Mouse (Mus musculus): ENCODE measurements at regions not wholly inside any gene's neighbourhood (a gene's known extent, or its start where the extent isn't known, plus 50 kb on each side); places are given as distances from the start of the nearest gene placed in this dataset.

- DNase-seq (ENCODE audit: low spot score) (no peak), ATAC-seq (replicated peaks; ENCODE audit: low FRiP score, low TSS enrichment, low read depth) (peak; percentile 58; the same call in 1 of the 2 replicates)
- H3K4me2 ChIP-seq (ENCODE audit: low read length), result no peak overlapping the region
- no peaks in the 10 kb centered on the region for H3K4me1 ChIP-seq (replicated peaks; ENCODE audit: control insufficient read depth, insufficient read depth, low read length)
- no peaks in the 10 kb centered on the region for H3K27me3 ChIP-seq (replicated peaks; ENCODE audit: control insufficient read depth, insufficient read depth, low read length)
- no peak overlapping the region for H3K4me3 ChIP-seq (ENCODE audit: low read depth, low read length)
- 29% methylated on average over 5 of the region's 5 CpGs for WGBS
- H3K9me3 ChIP-seq (ENCODE audit: control insufficient read depth, low read length), result no peaks in the 10 kb centered on the region
- H3K36me3 ChIP-seq (ENCODE audit: control insufficient read depth, insufficient read depth, low read length), result no peaks in the 10 kb centered on the region
- no peak overlapping the region for H3K9ac ChIP-seq (ENCODE audit: low read length)
- no peak overlapping the region for H3K27ac ChIP-seq (ENCODE audit: low read depth)
Observed at GRCm38 (mm10) chr4:32101002-32101401, 137.1 kb downstream of the Map3k7 start.

- H3K36me3 ChIP-seq (ENCODE audit: control insufficient read depth, insufficient read depth, low read length), result no peaks in the 10 kb centered on the region
- H3K4me2 ChIP-seq (ENCODE audit: low read length), result no peak overlapping the region
- 30% methylated on average over 5 of the region's 5 CpGs for WGBS
- no peak for ATAC-seq (replicated peaks; ENCODE audit: low FRiP score, low TSS enrichment, low read depth)
- DNase-seq (ENCODE audit: low spot score), result no peak
- H3K27me3 ChIP-seq (replicated peaks; ENCODE audit: control insufficient read depth, insufficient read depth, low read length), result no peaks in the 10 kb centered on the region
- no peaks in the 10 kb centered on the region for H3K9me3 ChIP-seq (ENCODE audit: control insufficient read depth, low read length)
- H3K27ac ChIP-seq (ENCODE audit: low read depth), result no peak overlapping the region
- H3K4me3 ChIP-seq (ENCODE audit: low read depth, low read length), result no peak overlapping the region
- H3K9ac ChIP-seq (ENCODE audit: low read length), result no peak overlapping the region
- no peaks in the 10 kb centered on the region for H3K4me1 ChIP-seq (replicated peaks; ENCODE audit: control insufficient read depth, insufficient read depth, low read length)
Observed at GRCm38 (mm10) chr4:32106664-32107171, 131.9 kb upstream of the Bach2 start.

GRCm38 (mm10) chr4:32122320-32122719, 116.3 kb upstream of the Bach2 start:
- no peak overlapping the region for H3K27ac ChIP-seq (ENCODE audit: low read depth)
- DNase-seq (ENCODE audit: low spot score) (no peak), ATAC-seq (replicated peaks; ENCODE audit: low FRiP score, low TSS enrichment, low read depth) (no peak)
- H3K4me1 ChIP-seq (replicated peaks; ENCODE audit: control insufficient read depth, insufficient read depth, low read length), result no peaks in the 10 kb centered on the region
- 91% methylated on average over 6 of the region's 6 CpGs for WGBS
- no peak overlapping the region for H3K4me3 ChIP-seq (ENCODE audit: low read depth, low read length)
- H3K27me3 ChIP-seq (replicated peaks; ENCODE audit: control insufficient read depth, insufficient read depth, low read length), result no peaks in the 10 kb centered on the region
- no peaks in the 10 kb centered on the region for H3K36me3 ChIP-seq (ENCODE audit: control insufficient read depth, insufficient read depth, low read length)
- no peak overlapping the region for H3K9ac ChIP-seq (ENCODE audit: low read length)
- no peak overlapping the region for H3K4me2 ChIP-seq (ENCODE audit: low read length)
- no peaks in the 10 kb centered on the region for H3K9me3 ChIP-seq (ENCODE audit: control insufficient read depth, low read length)

- DNase-seq (ENCODE audit: low spot score) (peak; percentile 45), ATAC-seq (replicated peaks; ENCODE audit: low FRiP score, low TSS enrichment, low read depth) (no peak)
- no peaks in the 10 kb centered on the region for H3K4me1 ChIP-seq (replicated peaks; ENCODE audit: control insufficient read depth, insufficient read depth, low read length)
- H3K9ac ChIP-seq (ENCODE audit: low read length), result no peak overlapping the region
- no peaks in the 10 kb centered on the region for H3K36me3 ChIP-seq (ENCODE audit: control insufficient read depth, insufficient read depth, low read length)
- no peak overlapping the region for H3K4me3 ChIP-seq (ENCODE audit: low read depth, low read length)
- 81% methylated on average over 8 of the region's 8 CpGs for WGBS
- no peak overlapping the region for H3K27ac ChIP-seq (ENCODE audit: low read depth)
- H3K9me3 ChIP-seq (ENCODE audit: control insufficient read depth, low read length), result no peaks in the 10 kb centered on the region
- no peak overlapping the region for H3K4me2 ChIP-seq (ENCODE audit: low read length)
- no peaks in the 10 kb centered on the region for H3K27me3 ChIP-seq (replicated peaks; ENCODE audit: control insufficient read depth, insufficient read depth, low read length)
Observed at GRCm38 (mm10) chr4:32126828-32127227, 111.8 kb upstream of the Bach2 start.

GRCm38 (mm10) chr4:32130594-32130993, 108.0 kb upstream of the Bach2 start:
- H3K4me3 ChIP-seq (ENCODE audit: low read depth, low read length), result no peak overlapping the region
- DNase-seq (ENCODE audit: low spot score) (peak; percentile 40), ATAC-seq (replicated peaks; ENCODE audit: low FRiP score, low TSS enrichment, low read depth) (no peak)
- WGBS, result 80% methylated on average over 12 of the region's 12 CpGs
- H3K9ac ChIP-seq (ENCODE audit: low read length), result no peak overlapping the region
- no peak overlapping the region for H3K27ac ChIP-seq (ENCODE audit: low read depth)
- no peaks in the 10 kb centered on the region for H3K9me3 ChIP-seq (ENCODE audit: control insufficient read depth, low read length)
- 0 out of 2 replicates have a peak, but pooled peaks cover 5% of the 10 kb centered on the region for H3K4me1 ChIP-seq (replicated peaks; ENCODE audit: control insufficient read depth, insufficient read depth, low read length)
- H3K36me3 ChIP-seq (ENCODE audit: control insufficient read depth, insufficient read depth, low read length), result no peaks in the 10 kb centered on the region
- H3K4me2 ChIP-seq (ENCODE audit: low read length), result no peak overlapping the region
- no peaks in the 10 kb centered on the region for H3K27me3 ChIP-seq (replicated peaks; ENCODE audit: control insufficient read depth, insufficient read depth, low read length)

GRCm38 (mm10) chr4:32131819-32132218, 106.8 kb upstream of the Bach2 start:
- H3K27me3 ChIP-seq (replicated peaks; ENCODE audit: control insufficient read depth, insufficient read depth, low read length), result no peaks in the 10 kb centered on the region

GRCm38 (mm10) chr4:32136151-32136550, 102.5 kb upstream of the Bach2 start:
- Histone ChIP-seq H3K4me1 (replicated peaks; ENCODE audit: control insufficient read depth, insufficient read depth, low read length) (0 out of 2 replicates have a peak, but pooled peaks cover 5% of the 10 kb centered on the region), H3K27ac (ENCODE audit: low read depth) (no peak overlapping the region), H3K4me2 (ENCODE audit: low read length) (no peak overlapping the region), H3K36me3 (ENCODE audit: control insufficient read depth, insufficient read depth, low read length) (no peaks in the 10 kb centered on the region), H3K9ac (ENCODE audit: low read length) (no peak overlapping the region), H3K4me3 (ENCODE audit: low read depth, low read length) (no peak overlapping the region), H3K27me3 (replicated peaks; ENCODE audit: control insufficient read depth, insufficient read depth, low read length) (no peaks in the 10 kb centered on the region), H3K9me3 (ENCODE audit: control insufficient read depth, low read length) (no peaks in the 10 kb centered on the region)
- DNase-seq (ENCODE audit: low spot score), result peak; percentile 38
- no peak for ATAC-seq (replicated peaks; ENCODE audit: low FRiP score, low TSS enrichment, low read depth)
- 62% methylated on average over 9 of the region's 10 CpGs for WGBS

More at GRCm38 (mm10) chr4:32131819-32132218, 106.8 kb upstream of the Bach2 start:
- 79% methylated on average over 5 of the region's 5 CpGs for WGBS
- no peak for ATAC-seq (replicated peaks; ENCODE audit: low FRiP score, low TSS enrichment, low read depth)
- 0 out of 2 replicates have a peak, but pooled peaks cover 5% of the 10 kb centered on the region for H3K4me1 ChIP-seq (replicated peaks; ENCODE audit: control insufficient read depth, insufficient read depth, low read length)
- H3K4me3 ChIP-seq (ENCODE audit: low read depth, low read length), result no peak overlapping the region
- H3K27ac ChIP-seq (ENCODE audit: low read depth), result no peak overlapping the region
- H3K9me3 ChIP-seq (ENCODE audit: control insufficient read depth, low read length), result no peaks in the 10 kb centered on the region
- no peaks in the 10 kb centered on the region for H3K36me3 ChIP-seq (ENCODE audit: control insufficient read depth, insufficient read depth, low read length)
- H3K4me2 ChIP-seq (ENCODE audit: low read length), result no peak overlapping the region
- H3K9ac ChIP-seq (ENCODE audit: low read length), result no peak overlapping the region
- peak; percentile 28 for DNase-seq (ENCODE audit: low spot score)

GRCm38 (mm10) chr4:32137243-32137642, 101.4 kb upstream of the Bach2 start:
- no peaks in the 10 kb centered on the region for H3K36me3 ChIP-seq (ENCODE audit: control insufficient read depth, insufficient read depth, low read length)
- H3K4me1 ChIP-seq (replicated peaks; ENCODE audit: control insufficient read depth, insufficient read depth, low read length), result 0 out of 2 replicates have a peak, but pooled peaks cover 5% of the 10 kb centered on the region
- DNase-seq (ENCODE audit: low spot score) (no peak), ATAC-seq (replicated peaks; ENCODE audit: low FRiP score, low TSS enrichment, low read depth) (no peak)
- H3K4me2 ChIP-seq (ENCODE audit: low read length), result no peak overlapping the region
- H3K9ac ChIP-seq (ENCODE audit: low read length), result no peak overlapping the region
- H3K27me3 ChIP-seq (replicated peaks; ENCODE audit: control insufficient read depth, insufficient read depth, low read length), result no peaks in the 10 kb centered on the region
- H3K9me3 ChIP-seq (ENCODE audit: control insufficient read depth, low read length), result no peaks in the 10 kb centered on the region
- H3K4me3 ChIP-seq (ENCODE audit: low read depth, low read length), result no peak overlapping the region
- no peak overlapping the region for H3K27ac ChIP-seq (ENCODE audit: low read depth)

- no peaks in the 10 kb centered on the region for H3K9me3 ChIP-seq (ENCODE audit: control insufficient read depth, low read length)
- no peaks in the 10 kb centered on the region for H3K36me3 ChIP-seq (ENCODE audit: control insufficient read depth, insufficient read depth, low read length)
- H3K4me3 ChIP-seq (ENCODE audit: low read depth, low read length), result no peak overlapping the region
- H3K9ac ChIP-seq (ENCODE audit: low read length), result no peak overlapping the region
- H3K27ac ChIP-seq (ENCODE audit: low read depth), result no peak overlapping the region
- DNase-seq (ENCODE audit: low spot score) (no peak), ATAC-seq (replicated peaks; ENCODE audit: low FRiP score, low TSS enrichment, low read depth) (no peak)
- 0 out of 2 replicates have a peak, but pooled peaks cover 4% of the 10 kb centered on the region for H3K4me1 ChIP-seq (replicated peaks; ENCODE audit: control insufficient read depth, insufficient read depth, low read length)
- no peak overlapping the region for H3K4me2 ChIP-seq (ENCODE audit: low read length)
- WGBS, result 53% methylated on average over 10 of the region's 10 CpGs
- no peaks in the 10 kb centered on the region for H3K27me3 ChIP-seq (replicated peaks; ENCODE audit: control insufficient read depth, insufficient read depth, low read length)
Observed at GRCm38 (mm10) chr4:32137966-32138365, 100.6 kb upstream of the Bach2 start.
